Mouse (Mus musculus) cortical plate, adult 2 months (tissue): ENCODE measurements around the gene Lin9.

Source experiments
- CTCF ChIP-seq: fragments of 200-500 bp; IDR thresholded peaks from 2 replicates; pipeline ENCODE4 v1.5.1; 2011; ENCODE audit warnings: mild to moderate bottlenecking, control low read depth, low read length; ENCODE audit not compliant: insufficient read depth; ENCODE audit errors: extremely low read depth
- POLR2A ChIP-seq: fragments of 200-500 bp; IDR thresholded peaks from 2 replicates; pipeline ENCODE4 v1.6.1; 2011; ENCODE audit warnings: mild to moderate bottlenecking, low read length, control low read depth; ENCODE audit not compliant: insufficient read depth; ENCODE audit errors: extremely low read depth

- TF ChIP-seq CTCF: no peak
- no peak for TF ChIP-seq POLR2A
These were observed 81.7 kb downstream of the Lin9 start for GRCm38 (mm10) chr1:180722608-180723007.
